Mouse (Mus musculus): ENCODE measurements around the gene Csmd2. TPM values are rescaled to one million over a fixed set of nuclear protein-coding genes. Genes with fewer than 3 reads are reported as not detected.

Gene Csmd2
- total RNA-seq (2021) = 10 to 100 TPM; 62.7 to 64.6 TPM

DNA sequence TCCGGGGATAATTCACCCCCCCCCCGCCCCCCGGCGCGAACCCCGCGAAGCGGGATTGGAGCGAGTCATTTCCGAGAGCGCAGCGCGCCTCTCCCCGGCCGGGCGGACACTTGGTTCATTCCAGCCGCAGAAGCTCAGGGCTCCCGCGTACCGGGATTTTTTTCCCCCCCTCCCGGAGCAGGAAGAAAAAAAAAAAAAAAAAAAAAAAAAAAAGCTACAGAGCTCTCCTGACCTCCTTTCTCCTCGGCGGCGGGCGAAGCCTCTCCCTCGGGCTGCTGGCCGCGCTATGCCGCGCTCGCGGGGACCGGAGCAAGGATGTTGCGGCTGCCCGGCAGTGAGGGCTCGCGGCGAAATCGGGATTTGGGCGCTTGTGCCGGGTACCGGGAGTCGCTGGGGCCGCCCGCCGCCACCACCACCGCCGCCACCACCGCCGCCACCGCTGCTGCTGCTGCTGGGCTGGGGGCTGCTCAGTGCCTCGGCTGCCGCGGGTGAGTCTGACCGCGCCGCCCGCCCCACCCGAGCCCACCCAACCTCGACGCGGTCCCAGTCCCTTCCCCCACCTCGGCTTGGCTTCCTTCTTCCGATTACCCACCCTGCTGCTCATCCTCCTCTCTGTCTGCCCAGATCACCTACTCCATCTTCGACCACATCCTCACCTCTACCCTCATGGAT, at the start of gene Csmd2:
TSS of gene Csmd2 (plus strand) at position 74 of the 672 bp plus-strand sequence.
- intact Hi-C loops (cut with DNase I) = loop anchor here (2.0 to 5.0 kb wide), 4 partner anchors 161 to 621 kb away; no protein-coding TSS in a partner anchor
- peak; percentile 74 to 82 for DNase-seq (ENCODE audit: low spot score in 2 of 2)

DNA sequence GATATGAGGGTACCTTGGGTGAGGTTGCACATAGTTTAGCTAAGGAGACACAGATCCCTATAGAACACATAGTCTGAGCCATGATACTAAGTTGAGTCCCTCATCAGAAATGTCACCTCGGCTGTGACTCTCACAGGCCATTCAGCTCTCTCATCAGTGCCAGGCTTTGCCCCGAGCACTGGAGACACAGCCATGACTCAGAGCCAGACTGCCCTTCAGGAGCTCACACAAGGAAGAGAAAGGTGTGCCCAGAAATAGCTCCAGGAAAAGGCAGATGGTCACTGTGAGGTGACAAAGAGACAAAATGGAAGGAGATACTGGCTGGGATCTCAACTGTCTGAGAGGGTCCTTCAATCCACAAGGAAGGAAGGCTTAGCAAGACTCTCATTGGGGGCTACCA, 40.0 kb upstream of the Csmd2 start:
- intact Hi-C loops (cut with DNase I) = no loop called here
- no peak for DNase-seq (ENCODE audit: low spot score in 2 of 2)

DNA sequence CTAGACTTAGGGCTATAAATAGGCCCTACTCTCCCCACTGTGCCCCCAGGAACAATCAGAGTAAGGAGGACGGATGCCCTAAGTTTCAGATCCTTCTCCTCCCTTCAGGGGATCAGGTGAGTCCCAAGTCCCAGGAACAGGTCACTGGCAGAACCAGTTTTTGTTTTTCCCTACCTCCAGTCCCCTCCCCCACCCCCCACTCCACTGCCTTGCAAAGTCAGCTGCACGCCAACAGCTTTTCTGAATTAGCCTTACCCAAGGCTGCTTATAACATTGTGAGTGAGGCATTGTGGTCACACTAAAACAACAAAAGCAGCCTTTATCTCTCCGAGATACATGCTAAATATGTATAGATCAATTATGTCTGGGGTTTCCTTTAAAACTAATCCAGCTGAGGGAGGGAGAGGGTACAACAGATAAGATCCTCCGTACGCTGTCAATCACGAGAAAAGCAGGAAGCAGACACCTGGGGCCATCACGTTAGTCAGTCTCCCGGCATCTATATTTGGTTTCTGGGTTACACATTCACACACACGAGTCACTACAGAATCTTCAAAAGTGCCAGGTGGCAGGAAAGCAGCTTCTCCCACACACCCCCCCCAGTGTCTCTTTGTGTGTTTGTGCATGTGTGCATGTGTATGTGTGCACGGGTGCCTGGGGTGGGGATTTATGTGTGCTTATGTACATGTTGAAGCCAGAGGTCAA, 34.5 kb upstream of the Csmd2 start:
- DNase-seq (ENCODE audit: low spot score in 2 of 2) = peak in 1 of 2 experiments; percentile 28
- intact Hi-C loops (cut with DNase I) = no loop called here

DNA sequence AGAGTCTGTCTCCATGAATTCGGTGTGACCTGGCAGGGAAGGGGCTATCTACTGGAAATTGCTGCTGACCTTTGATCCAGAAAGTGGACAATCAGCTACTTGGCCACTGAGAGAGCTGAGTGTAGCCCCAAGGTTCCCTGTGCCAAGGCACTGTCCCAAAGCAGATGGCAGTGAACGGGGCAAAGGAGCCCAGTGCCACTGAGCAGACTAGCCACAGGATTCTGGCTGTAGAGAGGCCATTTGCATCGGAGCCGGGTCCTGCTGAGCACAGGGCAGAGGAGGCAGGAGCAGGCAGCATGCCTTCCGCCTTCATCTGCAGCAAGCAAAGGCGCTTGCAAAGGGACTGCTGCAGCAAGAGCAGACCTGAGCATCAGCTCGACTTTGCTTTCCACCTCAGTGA, 18.6 kb upstream of the Csmd2 start:
- intact Hi-C loops (cut with DNase I) = no loop called here

DNA sequence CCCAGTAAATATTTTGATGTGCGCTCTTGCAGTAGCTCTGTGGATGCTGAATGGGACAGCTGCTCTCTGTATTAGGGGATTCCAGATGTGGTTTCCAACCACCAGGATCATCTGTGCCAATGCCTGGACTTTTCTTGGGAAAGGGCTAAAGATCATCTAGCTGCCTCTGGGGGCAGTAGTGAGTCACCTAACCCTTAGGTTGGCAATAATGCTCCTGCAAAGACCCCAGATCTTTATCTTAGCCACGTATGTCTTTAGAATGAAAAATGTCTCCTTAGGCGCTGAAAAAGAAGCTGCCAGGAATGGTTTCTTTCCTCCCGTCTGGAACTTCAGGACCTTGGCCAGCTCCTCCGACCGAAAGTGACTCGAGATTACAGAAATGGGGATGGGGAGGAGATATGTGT, 17.6 kb upstream of the Csmd2 start:
- DNase-seq (ENCODE audit: low spot score in 2 of 2) = no peak
- intact Hi-C loops (cut with DNase I) = no loop called here

More for the DNA sequence above, 18.6 kb upstream of the Csmd2 start:
- DNase-seq (ENCODE audit: low spot score in 2 of 2) = no peak

DNA sequence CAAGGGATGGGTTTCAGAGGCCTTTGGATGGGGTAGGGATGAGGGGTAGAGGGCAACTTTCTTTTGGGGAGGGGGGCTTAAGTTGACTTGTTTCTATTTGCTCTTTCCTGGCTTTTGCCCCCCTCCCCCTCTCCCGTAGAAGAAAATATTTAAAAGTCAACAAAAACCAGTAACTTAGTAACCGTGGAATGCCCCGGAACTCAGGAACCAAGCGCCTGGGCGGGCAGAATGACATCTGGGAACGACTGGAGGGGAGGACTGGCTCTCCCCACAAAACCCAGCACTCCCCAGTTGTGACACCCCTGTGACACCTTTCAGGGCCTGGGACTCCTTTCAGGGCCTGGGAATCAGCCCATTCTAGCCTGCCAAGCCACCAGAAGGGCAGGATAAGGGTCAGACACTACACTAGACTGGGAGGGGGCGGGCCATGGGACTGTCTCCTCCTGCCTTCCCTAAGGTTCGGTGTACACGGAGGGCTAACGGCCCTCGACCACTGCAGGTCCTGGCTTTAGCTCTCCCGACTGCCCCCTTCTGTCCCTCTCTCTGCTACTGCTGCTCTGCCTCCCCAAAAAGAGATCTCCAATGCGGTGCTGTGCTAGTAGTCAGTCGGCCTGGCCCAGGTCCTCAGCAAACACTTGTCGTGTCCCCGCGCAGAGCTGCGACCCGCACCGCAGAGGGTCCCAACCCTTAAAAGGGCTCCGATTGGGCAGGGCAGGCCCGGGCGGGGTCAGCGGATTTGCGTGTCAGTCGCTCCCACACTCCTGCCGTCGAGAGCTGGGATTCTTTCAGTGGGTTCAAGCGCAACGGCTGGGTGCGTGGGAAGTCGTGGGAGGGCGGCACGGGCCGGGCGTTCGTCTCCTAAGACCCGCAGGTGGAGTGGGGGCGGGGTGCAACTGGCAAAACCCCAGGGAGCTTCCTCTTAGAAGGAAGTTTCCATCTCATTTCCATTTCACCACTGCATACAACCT, 16.5 kb upstream of the Csmd2 start, which contains the start of gene CK137956:
TSS of gene CK137956 (minus strand) at position 51 of the 968 bp plus-strand sequence.
- DNase-seq (ENCODE audit: low spot score in 2 of 2) = no peak
- intact Hi-C loops (cut with DNase I) = no loop called here

DNA sequence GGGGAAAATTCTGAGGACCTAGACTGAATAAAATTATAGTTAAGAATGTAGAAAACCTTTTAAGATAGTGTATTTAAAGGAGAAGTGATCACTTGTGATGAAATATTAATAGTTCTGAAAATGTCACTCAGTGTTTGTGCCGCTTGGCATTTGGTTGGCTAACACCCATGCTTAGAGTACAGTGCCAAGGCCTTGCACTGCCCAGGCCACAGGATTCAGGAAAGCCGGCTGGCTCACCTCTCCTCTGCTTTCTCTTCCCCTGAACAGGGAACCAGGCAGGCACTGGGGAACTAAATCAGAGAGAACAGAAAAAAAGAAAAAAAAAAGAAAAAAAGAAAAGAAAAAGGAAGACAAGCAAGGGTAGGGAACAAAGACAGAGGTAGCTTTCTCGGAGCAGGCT, 14.7 kb upstream of the Csmd2 start:
- intact Hi-C loops (cut with DNase I) = no loop called here
- DNase-seq (ENCODE audit: low spot score in 2 of 2) = no peak

DNA sequence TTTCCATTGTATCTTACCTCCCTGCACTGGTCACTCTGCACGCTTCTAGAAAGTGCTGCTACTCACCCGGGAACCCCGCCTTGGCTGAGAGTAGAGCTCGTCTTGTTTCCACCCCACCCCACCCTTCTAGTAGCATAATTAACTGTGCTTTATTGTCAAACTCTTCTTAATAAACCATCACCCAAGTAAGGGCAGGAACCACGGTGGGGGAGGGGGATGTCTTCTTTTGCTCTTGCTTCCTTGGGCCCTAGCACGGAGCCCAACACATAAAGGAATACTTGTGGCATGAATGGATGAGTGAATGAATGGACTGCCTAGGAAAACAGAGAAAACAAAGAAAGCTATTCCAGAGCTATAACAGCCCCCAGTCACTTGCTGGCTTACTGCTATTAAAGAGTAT, 6.5 kb upstream of the Csmd2 start:
- no peak for DNase-seq (ENCODE audit: low spot score in 2 of 2)
- intact Hi-C loops (cut with DNase I) = no loop called here

DNA sequence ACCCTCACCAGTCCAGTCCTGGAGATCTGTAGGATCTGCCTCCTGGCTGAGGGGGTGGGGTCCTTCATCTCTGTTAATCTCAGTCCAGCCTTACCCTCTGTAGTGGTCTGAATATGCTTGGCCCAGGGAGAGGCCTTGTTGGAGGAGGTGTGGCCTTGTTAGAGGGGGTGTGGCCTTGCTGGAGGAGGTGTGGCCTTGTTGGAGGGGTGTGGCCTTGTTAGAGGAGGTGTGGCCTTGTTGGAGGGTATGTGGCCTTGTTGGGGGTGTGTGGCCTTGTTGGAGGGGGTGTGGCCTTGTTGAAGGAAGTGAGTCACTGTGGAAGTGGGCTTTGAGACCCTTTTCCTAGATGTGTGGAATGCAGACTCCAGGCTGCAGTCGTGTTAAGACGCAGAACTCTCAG, 3.2 kb upstream of the Csmd2 start:
- intact Hi-C loops (cut with DNase I) = no loop called here
- no peak for DNase-seq (ENCODE audit: low spot score in 2 of 2)

DNA sequence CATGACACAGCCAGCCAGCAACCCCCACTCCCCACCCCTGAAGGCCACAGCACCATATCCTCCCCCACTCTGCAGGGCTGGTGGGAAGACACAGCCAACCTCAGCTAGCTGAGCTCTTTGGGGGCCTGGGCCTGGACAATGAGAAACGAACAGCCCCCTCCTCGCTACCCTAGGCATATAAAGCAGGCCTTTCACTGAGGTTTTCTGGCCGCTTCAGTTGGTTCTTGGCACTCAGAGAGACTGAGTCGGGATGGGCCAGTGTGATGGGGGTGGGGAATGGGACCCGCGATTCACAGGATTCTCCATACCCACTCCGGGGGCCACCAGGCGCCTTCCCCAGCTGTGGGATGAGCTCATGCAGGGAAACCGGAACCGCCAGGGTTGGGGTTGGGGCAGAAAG, 1.8 kb upstream of the Csmd2 start:
- intact Hi-C loops (cut with DNase I) = loop anchor here (2.0 to 5.0 kb wide), 4 partner anchors 159 to 619 kb away; no protein-coding TSS in a partner anchor
- DNase-seq (ENCODE audit: low spot score in 2 of 2) = peak; percentile 32 to 69

DNA sequence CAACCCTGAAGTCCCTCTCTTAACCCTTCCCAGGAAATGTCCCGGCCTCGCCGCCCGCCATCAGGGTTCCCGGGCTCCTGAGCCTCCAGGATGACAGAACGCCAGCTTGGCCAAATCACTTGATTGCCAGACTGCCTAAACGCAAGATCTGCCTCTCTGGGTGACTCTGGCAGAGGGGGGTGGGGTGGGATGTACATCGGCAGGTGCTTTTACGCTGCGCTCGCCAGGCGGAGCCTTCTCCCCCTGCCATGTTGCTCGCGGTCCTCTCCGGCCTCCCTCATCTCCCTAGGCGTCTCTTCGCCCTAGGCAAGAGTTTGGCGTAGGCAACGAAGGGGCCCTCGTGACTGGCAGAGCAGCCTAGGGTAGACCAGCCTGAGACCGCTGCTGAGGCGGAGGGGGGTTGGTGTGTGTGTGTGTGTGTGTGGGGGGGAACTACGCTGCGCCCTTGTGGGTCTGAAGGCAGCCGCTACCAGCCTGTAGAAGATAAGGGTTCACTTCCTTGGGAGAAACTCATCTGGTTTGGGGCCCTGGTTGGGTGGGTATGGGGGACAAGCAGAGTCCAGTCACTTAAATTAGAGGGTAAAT, 1.1 kb upstream of the Csmd2 start:
- peak; percentile 42 to 55 for DNase-seq (ENCODE audit: low spot score in 2 of 2)
- intact Hi-C loops (cut with DNase I) = loop anchor here (2.0 to 5.0 kb wide), 4 partner anchors 159 to 619 kb away; no protein-coding TSS in a partner anchor

DNA sequence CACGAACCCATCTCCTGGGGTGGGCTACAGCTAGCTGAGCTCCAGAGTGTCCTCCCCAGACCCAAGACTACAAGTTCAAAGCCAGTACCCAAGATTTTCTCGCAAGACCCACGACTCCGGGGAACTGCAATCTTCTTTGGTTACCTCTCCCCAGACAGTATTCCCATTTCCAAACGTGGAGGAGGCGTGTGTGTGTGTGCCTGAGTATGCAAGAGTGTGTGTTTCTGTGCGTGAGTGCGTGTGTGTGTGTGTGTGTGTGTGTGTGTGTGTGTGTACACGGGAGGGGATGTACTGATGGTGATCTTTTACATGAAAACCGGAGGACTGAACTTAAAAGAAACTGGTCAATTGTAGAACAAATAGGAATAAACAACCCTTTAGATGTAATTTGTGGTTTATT, 387 bp upstream of the Csmd2 start:
- DNase-seq (ENCODE audit: low spot score in 2 of 2) = peak; percentile 46 to 58
- intact Hi-C loops (cut with DNase I) = loop anchor here (2.0 to 5.0 kb wide), 4 partner anchors 160 to 620 kb away; no protein-coding TSS in a partner anchor

DNA sequence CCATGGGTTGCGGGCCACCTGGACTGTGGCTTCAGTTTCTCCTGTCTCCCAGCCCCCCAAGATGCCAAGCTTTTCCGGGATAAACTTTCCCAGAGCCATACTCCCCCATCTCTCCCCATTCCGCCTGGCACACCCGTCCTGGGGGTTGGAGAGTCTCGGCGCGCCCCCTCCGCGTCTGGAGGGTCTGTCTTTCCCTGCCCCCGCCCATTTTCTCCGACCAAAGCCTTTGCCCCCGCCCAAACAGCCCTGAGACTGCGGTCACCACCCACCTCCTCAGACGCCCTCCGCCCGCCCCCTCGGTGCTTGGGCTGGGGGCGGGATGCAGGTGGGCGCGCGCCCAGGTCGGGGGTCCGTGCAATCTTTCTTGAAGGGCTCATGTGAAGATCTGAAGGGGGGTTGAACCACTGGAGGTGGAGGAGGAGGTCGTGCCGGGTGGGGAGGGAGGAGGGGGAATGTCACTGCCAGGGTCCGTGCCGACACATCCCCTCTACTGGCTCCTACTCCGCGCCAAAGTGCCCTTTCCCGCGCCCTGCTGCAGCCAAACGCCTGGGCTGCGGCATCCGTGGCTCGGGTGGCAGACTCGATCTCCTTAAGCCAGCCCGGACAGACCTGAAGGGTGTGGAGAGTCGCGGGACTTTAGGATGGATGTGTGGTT, 996 bp downstream of the Csmd2 start:
- intact Hi-C loops (cut with DNase I) = loop anchor here (5.0 kb wide), 3 partner anchors 161 to 621 kb away; no protein-coding TSS in a partner anchor
- DNase-seq (ENCODE audit: low spot score in 2 of 2) = peak; percentile 23 to 31

DNA sequence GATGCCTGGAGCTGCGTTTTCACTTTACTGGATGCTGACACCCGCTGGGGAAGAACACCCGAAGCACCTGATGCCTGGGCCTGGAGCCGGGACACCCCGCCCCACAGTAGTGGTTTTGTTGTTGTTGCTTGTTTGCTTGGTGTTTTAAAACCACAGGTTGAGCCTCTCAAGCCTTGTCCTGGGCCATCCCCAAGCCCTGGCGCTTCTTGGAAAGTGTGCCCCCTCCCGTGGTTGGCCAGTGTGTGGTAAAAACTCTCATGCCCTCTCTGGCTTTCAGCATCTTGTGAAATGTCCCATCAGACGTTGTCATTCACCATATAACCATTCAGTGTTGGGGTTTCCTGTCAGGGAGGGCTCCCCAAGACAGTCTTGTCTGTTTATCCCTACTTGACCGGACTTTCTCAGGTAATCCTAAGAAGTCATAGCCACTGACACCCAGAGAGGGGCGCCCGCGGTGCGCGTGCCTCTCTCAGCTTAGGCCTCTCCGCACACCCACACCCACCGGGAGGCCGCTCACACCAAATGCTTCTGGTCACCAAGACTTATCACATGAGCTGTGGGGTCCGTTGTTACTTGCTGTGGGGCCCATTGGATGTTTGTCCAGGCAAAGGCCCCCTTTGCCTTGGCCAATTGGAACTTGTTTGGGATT, 1.8 kb downstream of the Csmd2 start:
- DNase-seq (ENCODE audit: low spot score in 2 of 2) = peak; percentile 72 to 82
- intact Hi-C loops (cut with DNase I) = loop anchor here (5.0 kb wide), 3 partner anchors 162 to 622 kb away; no protein-coding TSS in a partner anchor

DNA sequence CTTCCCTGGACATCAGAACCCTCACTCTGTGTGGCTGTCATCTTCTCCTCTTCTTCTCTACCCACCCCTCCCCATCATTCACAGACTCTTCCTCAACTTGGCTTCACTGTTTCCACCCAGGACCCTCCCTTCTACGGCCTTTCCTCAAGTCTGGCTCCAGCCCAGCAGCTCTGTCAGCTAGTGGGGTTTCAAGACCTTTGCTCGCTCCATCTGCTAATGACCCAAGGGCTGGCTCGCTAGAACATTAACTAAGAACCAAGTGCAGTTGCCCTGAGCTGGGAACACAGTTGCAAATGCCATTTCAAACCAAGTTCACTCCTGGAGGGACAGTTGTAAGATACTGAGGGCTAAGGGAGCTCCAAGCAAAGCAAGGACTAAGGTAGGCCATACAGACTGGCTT, 11.6 kb downstream of the Csmd2 start:
- DNase-seq (ENCODE audit: low spot score in 2 of 2) = no peak

DNA sequence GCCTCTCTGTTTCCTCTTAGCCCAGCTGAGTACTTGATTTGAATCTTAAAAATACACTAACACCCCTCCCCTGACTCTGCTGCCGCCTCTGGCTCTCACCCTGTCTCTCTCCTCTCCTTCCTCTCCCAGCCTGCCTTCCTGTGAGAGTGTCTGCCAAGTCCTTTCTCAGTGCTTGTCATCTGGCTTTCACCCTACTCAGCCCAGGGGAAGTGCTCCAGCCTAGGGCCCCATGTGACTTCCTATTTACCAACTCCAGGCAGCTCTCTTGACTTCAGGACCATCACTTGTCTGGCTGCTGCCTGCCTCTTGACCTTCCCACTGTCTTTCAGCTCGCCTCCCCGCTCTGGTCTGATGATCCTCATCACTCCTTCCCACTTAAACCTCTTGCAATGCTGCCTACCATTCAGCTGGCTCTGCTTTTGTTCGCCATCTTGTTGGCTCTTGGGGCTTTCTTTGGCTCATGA, 15.0 kb downstream of the Csmd2 start:
- intact Hi-C loops (cut with DNase I) = no loop called here
- peak in 1 of 2 experiments; percentile 78 for DNase-seq (ENCODE audit: low spot score in 2 of 2)

More for the DNA sequence above, 11.6 kb downstream of the Csmd2 start:
- intact Hi-C loops (cut with DNase I) = no loop called here

DNA sequence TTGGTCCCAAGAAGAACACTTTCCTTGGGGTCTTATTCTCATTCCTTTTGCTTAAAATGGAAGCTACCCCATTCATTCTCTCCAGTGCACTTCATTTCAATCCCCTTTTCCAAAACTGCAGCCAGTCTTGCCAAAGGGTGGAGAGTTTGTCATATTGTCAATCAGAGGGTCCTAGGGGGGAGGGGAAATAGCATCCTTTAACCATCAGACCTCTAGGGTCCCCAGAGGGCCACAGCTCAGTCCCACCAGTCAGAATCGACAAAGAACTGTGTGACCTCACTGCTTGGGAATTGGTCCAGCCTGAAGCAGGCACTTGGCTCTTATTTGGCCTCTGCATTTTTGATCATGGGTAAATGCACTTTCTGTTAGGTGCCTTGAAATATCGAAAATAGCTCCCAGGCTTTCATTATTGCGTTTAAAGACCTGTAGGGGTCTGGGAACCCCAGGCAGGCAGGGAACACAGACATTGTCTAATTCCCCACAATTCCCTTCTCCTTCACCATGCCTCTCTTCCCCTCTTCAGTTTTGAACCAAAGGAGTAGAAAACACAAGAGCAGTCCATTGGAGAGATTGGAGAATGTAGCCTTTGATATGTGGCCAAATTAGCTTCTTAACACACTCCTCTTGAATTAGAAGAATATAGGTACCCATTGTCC, 17.3 kb downstream of the Csmd2 start:
- DNase-seq (ENCODE audit: low spot score in 2 of 2) = no peak
- intact Hi-C loops (cut with DNase I) = no loop called here

DNA sequence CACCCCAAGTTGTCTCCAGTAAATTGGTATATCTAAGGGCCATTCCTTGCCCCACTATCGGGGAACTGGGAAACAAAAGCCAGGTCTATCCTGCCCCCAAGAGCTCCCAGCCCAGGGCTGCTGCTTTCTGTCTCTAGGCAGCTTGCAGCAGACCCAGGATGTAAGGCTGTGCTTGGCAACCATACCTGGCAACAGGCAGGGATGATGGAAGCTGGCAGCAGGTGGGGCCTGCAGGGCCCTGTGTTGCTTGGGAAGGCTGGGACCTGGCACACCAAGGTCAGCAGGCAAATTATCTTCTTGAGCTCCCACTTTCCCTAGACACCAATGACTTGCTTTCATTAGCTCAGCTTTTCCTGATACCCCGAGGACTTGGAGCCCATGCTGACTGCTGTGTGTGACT, 31.8 kb downstream of the Csmd2 start:
- DNase-seq (ENCODE audit: low spot score in 2 of 2) = no peak
- intact Hi-C loops (cut with DNase I) = no loop called here

Measured in left cerebral cortex, postnatal 25 days (tissue).